Mouse (Mus musculus) testis, adult 2 months (tissue): ENCODE measurements around the gene Csad. TPM values are rescaled to one million over a fixed set of nuclear protein-coding genes. Genes with fewer than 3 reads are reported as not detected.
"Not testable (repeated sequence)": the region's sequence is repeated elsewhere in the genome, so short reads cannot be mapped to it uniquely, and the experiment has no call there.

Experiments used
- H3K27ac ChIP-seq: fragments of 200-500 bp; 2 replicates; pipeline ENCODE4 v1.5.1; 2012; ENCODE audit warnings: low read depth, low read length; ENCODE audit not compliant: control insufficient read depth, insufficient read depth
- H3K27me3 ChIP-seq: fragments of 200-500 bp; 2 replicates; pipeline ENCODE4 v1.6.1; 2012; ENCODE audit warnings: mild to moderate bottlenecking, low read length, moderate library complexity; ENCODE audit not compliant: control insufficient read depth, insufficient read depth
- H3K36me3 ChIP-seq: fragments of 200-500 bp; 2 replicates; pipeline ENCODE4 v1.6.1; 2012; ENCODE audit warnings: mild to moderate bottlenecking, low read length; ENCODE audit not compliant: control insufficient read depth, insufficient read depth
- H3K4me1 ChIP-seq: fragments of 200-500 bp; 2 replicates; pipeline ENCODE4 v1.6.1; 2012; ENCODE audit warnings: low read length; ENCODE audit not compliant: control insufficient read depth, insufficient read depth
- H3K4me3 ChIP-seq: fragments of 200-500 bp; 2 replicates; pipeline ENCODE4 v1.5.1; 2012; ENCODE audit warnings: low read depth, mild to moderate bottlenecking, low read length, moderate library complexity, mixed read lengths; ENCODE audit not compliant: control insufficient read depth
- CTCF ChIP-seq: fragments of 200-500 bp; IDR thresholded peaks from 2 replicates; pipeline ENCODE4 v1.5.1; 2012; ENCODE audit warnings: low read depth, mild to moderate bottlenecking, inconsistent platforms, low read length, moderate library complexity; ENCODE audit not compliant: control insufficient read depth, insufficient read depth, insufficient replicate concordance
- POLR2A ChIP-seq: fragments of 200-500 bp; IDR thresholded peaks from 2 replicates; pipeline ENCODE4 v1.6.1; 2012; ENCODE audit warnings: low read depth, mild to moderate bottlenecking, inconsistent platforms, low read length, moderate library complexity; ENCODE audit not compliant: control insufficient read depth
- polyA plus RNA-seq: library from polyadenylated mRNA; depleted of rRNA; stranded (reverse); fragments of >200 nt; gene quantifications from 2 replicates; pipeline ENCODE4 v1.2.3, GENCODE M21; 2012

The Csad gene
- polyA plus RNA-seq, 1 experiment: 23.1 TPM

DNA sequence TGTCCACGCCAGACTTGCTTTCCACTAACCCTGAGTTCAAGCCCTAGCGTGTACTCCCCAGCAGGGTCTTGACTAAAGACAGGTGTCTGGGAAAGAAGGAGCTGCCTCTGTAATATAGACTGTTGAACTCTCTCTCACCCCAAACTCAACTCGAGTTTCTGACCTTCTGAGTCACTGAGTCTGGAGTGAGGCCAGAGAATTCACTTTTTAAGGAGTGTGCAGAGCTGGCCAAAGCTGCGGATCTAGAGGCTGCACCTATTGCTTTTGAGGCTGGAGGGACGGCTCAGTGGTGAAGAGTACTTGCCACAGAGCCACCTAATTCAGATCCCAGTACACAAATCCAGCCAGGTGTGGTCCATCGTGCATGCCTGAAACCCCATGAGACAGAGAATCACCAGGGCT lies 36.9 kb downstream of the Csad start:
- no peaks in the 10 kb centered on the region for H3K27me3 ChIP-seq
- TF ChIP-seq POLR2A: no peak
- no peaks in the 10 kb centered on the region for H3K4me1 ChIP-seq
- no peak overlapping the region; the same call in 1 of the 2 replicates for H3K27ac ChIP-seq
- H3K4me3 ChIP-seq: no peak overlapping the region
- no peaks in the 10 kb centered on the region for H3K36me3 ChIP-seq

DNA sequence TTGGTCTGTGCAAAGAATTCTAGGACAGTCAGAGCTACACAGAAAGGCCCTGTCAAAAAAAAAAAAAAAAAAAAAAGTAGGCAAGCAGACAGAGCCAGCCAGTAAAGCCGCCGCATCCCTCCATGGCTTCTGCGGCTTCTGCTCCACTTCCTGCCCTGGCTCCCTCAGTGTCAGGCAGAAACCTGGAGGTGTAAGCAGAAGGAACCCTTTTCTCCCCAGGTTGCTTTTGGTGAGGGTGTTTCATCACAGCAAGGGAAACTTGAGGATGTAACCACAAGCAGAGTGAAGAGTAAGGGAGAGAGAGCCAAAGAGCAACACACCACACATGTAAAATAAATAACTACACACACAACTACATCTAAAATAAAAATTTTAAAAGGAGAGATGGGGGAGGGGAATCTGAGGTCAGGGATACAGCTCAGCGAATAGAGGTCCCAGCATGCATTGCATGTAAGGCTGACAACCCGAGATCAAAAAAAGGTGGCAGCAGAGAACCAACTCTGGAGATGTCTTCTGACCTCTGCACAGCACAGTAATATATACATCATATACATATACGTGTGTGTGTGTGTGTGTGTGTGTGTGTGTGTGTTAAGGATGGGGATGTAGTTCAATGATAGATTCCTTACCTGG lies 38.9 kb downstream of the Csad start:
- no peak overlapping the region for H3K4me3 ChIP-seq

GRCm38 (mm10) chr15:102163900-102164693 lies 40.4 kb downstream of the Csad start:
- H3K27me3 ChIP-seq: no peaks in the 10 kb centered on the region
- TF ChIP-seq POLR2A (no peak), CTCF (no peak)
- H3K4me1 ChIP-seq: no peaks in the 10 kb centered on the region; the same call in 1 of the 2 replicates
- no peak overlapping the region for H3K4me3 ChIP-seq
- H3K36me3 ChIP-seq: no peaks in the 10 kb centered on the region
- no peak overlapping the region for H3K27ac ChIP-seq

More for the DNA sequence above, 38.9 kb downstream of the Csad start:
- no peaks in the 10 kb centered on the region; the same call in 1 of the 2 replicates for H3K4me1 ChIP-seq
- no peak overlapping the region for H3K27ac ChIP-seq
- no peaks in the 10 kb centered on the region for H3K36me3 ChIP-seq
- TF ChIP-seq POLR2A (no peak), CTCF (no peak)
- no peaks in the 10 kb centered on the region for H3K27me3 ChIP-seq

GRCm38 (mm10) chr15:102160415-102161060 lies 44.0 kb downstream of the Csad start:
- H3K36me3 ChIP-seq: no peaks in the 10 kb centered on the region
- TF ChIP-seq POLR2A (no peak), CTCF (no peak)
- no peak overlapping the region for H3K27ac ChIP-seq
- peaks cover 5% of the 10 kb centered on the region for H3K4me1 ChIP-seq
- H3K27me3 ChIP-seq: no peaks in the 10 kb centered on the region
- H3K4me3 ChIP-seq: no peak overlapping the region

- Histone ChIP-seq H3K27me3 (no peaks in the 10 kb centered on the region), H3K27ac (no peak overlapping the region), H3K4me1 (peaks cover 5% of the 10 kb centered on the region), H3K4me3 (no peak overlapping the region), H3K36me3 (no peaks in the 10 kb centered on the region)
- TF ChIP-seq CTCF (0 out of 2 replicates have a peak, but pooled peaks have one; percentile 1), POLR2A (no peak)
Measured at GRCm38 (mm10) chr15:102156836-102157235, 47.7 kb downstream of the Csad start.

DNA sequence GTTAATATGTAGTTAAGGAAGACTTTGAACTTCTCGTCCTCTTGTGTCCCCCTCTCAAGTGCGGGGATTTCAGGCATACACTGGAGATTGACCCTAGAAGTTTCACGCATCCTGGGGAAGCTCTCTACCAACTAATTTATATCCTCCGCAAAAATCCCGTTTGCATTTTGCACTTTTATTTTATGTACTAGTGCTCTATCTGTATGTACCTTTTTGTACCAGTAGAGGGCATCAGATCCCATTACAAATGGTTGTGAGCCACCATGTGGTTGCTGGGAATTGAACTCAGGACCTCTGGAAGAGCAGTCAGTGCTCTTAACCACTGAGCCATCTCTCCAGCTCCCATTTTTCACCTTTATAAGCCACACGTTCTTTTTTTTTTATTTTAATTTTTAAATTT lies 49.5 kb downstream of the Csad start:
- not testable (repeated sequence) for H3K27ac ChIP-seq, H3K27me3 ChIP-seq, H3K4me1 ChIP-seq, H3K36me3 ChIP-seq, H3K4me3 ChIP-seq

DNA sequence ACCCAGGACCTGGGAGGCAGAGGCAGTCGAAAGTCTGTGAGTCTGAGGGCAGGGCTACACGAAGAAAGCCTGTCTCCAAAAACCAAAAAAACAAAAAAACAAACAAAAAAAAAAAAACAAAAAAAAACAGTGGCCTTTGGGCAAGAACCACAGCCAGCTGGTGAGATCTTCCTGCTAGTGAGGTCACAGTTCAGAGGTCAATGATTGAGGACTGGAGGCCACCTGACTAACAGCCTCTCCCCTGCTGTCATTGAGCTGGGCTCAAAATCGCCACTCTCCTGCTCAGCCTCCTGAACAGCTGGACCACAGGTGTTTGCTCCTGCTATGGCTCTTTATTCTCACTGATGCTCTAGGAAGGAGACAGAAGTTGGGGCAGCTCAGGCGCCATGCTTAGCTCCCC lies 51.9 kb downstream of the Csad start:
- Histone ChIP-seq H3K27ac (no peak overlapping the region), H3K27me3 (no peaks in the 10 kb centered on the region)
- no peak for TF ChIP-seq POLR2A
- no peak for TF ChIP-seq CTCF

More for the DNA sequence above, 51.9 kb downstream of the Csad start:
- Histone ChIP-seq H3K36me3 (no peaks in the 10 kb centered on the region), H3K4me1 (peaks cover 8% of the 10 kb centered on the region), H3K4me3 (no peak overlapping the region)
